Mouse (Mus musculus) liver, adult 2 months (tissue): ENCODE measurements around the gene Neurod1.

Source experiments
- CTCF ChIP-seq: fragments of 200-500 bp; IDR thresholded peaks from 2 replicates; pipeline ENCODE4 v1.5.1; 2011; ENCODE audit warnings: low read depth, low read length, control low read depth
- POLR2A ChIP-seq: fragments of 200-500 bp; IDR thresholded peaks from 2 replicates; pipeline ENCODE4 v1.6.1; 2011; ENCODE audit warnings: low read length, control low read depth; ENCODE audit not compliant: insufficient read depth; ENCODE audit errors: extremely low read depth

- TF ChIP-seq CTCF, result no peak
- TF ChIP-seq POLR2A, result no peak
Measured at GRCm38 (mm10) chr2:79428569-79429104, 27.9 kb downstream of the Neurod1 start.
